Mouse (Mus musculus): ENCODE results near the gene 1190005I06Rik. TPM values are rescaled to one million over a fixed set of nuclear protein-coding genes. Genes with fewer than 3 reads are reported as not detected.

Gene 1190005I06Rik
- polyA plus RNA-seq, 1 experiment: 1.6 TPM

DNA sequence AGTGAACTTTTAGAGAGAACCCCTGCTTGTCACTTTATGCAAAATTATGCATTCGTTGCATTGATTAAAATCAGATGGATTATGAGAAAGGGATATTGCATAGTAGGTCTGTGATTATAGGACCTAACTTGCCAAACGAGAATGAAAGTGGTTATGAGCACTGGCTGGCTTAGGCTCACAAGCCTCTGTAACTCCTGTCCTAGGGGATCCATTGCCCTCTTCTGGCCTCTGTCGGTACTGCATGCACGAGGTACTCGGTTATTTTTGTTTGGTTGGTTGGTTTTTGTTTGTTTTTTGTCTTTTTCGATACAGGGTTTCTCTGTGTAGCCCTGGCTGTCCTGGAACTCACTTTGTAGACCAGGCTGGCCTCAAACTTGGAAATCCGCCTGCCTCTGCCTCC is 39.5 kb downstream of the 1190005I06Rik start:
- Histone ChIP-seq H3K27me3 (ENCODE audit: control insufficient read depth, insufficient read depth, low read length) (no peaks in the 10 kb centered on the region), H3K4me3 (ENCODE audit: low read depth, low read length) (no peak overlapping the region), H3K27ac (ENCODE audit: insufficient read depth, low read depth, low read length) (no peak overlapping the region), H3K4me1 (ENCODE audit: control insufficient read depth, insufficient read depth, insufficient read length, low read length) (no peaks in the 10 kb centered on the region), H3K36me3 (ENCODE audit: control insufficient read depth, insufficient read depth, low read length) (no peaks in the 10 kb centered on the region)
- WGBS: 11% methylated on average over 7 of the region's 7 CpGs
- TF ChIP-seq POLR2A (IDR thresholded peaks at IDR 0.05; ENCODE audit: low read depth, low read length) (no peak), CTCF (IDR thresholded peaks at IDR 0.05; ENCODE audit: extremely low read depth, insufficient read length, insufficient replicate concordance, low read depth, low read length) (peak; percentile 69; the same call in 1 of the 2 replicates)

GRCm38 (mm10) chr8:120607460-120607859 is 40.0 kb downstream of the 1190005I06Rik start:
- no peak for TF ChIP-seq CTCF (IDR thresholded peaks at IDR 0.05; ENCODE audit: extremely low read depth, insufficient read length, insufficient replicate concordance, low read depth, low read length)
- TF ChIP-seq POLR2A (IDR thresholded peaks at IDR 0.05; ENCODE audit: low read depth, low read length): no peak
- Histone ChIP-seq H3K36me3 (ENCODE audit: control insufficient read depth, insufficient read depth, low read length) (no peaks in the 10 kb centered on the region), H3K4me1 (ENCODE audit: control insufficient read depth, insufficient read depth, insufficient read length, low read length) (no peaks in the 10 kb centered on the region), H3K27ac (ENCODE audit: insufficient read depth, low read depth, low read length) (no peak overlapping the region), H3K4me3 (ENCODE audit: low read depth, low read length) (no peak overlapping the region), H3K27me3 (ENCODE audit: control insufficient read depth, insufficient read depth, low read length) (no peaks in the 10 kb centered on the region)
- 73% methylated on average over 9 of the region's 9 CpGs for WGBS

DNA sequence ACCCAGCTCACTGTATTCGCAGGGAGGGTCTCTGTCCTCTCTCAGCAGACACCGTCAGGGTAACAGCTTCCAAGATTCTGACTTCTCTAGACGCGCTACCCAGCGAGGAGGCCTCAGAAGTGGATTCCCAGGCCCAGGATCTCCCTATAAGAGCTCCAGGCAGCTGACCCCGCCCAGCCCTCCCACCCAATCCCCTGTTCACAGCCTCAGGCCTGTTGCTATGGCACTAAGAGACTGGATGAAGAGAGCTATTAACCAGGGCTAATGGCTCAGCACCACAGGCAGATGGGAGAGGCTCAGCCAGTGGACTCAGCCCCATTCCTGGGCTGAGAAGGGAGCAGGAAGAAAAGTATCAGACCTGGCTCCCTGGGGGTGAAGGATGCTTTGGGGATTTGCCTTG is 44.8 kb downstream of the 1190005I06Rik start:
- no peaks in the 10 kb centered on the region for H3K36me3 ChIP-seq (ENCODE audit: control insufficient read depth, insufficient read depth, low read length)
- no peaks in the 10 kb centered on the region for H3K27me3 ChIP-seq (ENCODE audit: control insufficient read depth, insufficient read depth, low read length)
- WGBS: 82% methylated on average over 6 of the region's 6 CpGs
- no peak overlapping the region for H3K4me3 ChIP-seq (ENCODE audit: low read depth, low read length)
- H3K27ac ChIP-seq (ENCODE audit: insufficient read depth, low read depth, low read length): no peak overlapping the region
- no peaks in the 10 kb centered on the region for H3K4me1 ChIP-seq (ENCODE audit: control insufficient read depth, insufficient read depth, insufficient read length, low read length)
- TF ChIP-seq CTCF (IDR thresholded peaks at IDR 0.05; ENCODE audit: extremely low read depth, insufficient read length, insufficient replicate concordance, low read depth, low read length) (no peak), POLR2A (IDR thresholded peaks at IDR 0.05; ENCODE audit: low read depth, low read length) (no peak)

- no peak overlapping the region for H3K4me3 ChIP-seq (ENCODE audit: low read depth, low read length)
- no peak overlapping the region for H3K27ac ChIP-seq (ENCODE audit: insufficient read depth, low read depth, low read length)
- H3K4me1 ChIP-seq (ENCODE audit: control insufficient read depth, insufficient read depth, insufficient read length, low read length): no peaks in the 10 kb centered on the region
- 23% methylated on average over 7 of the region's 7 CpGs for WGBS
- no peaks in the 10 kb centered on the region for H3K27me3 ChIP-seq (ENCODE audit: control insufficient read depth, insufficient read depth, low read length)
- no peaks in the 10 kb centered on the region for H3K36me3 ChIP-seq (ENCODE audit: control insufficient read depth, insufficient read depth, low read length)
- TF ChIP-seq CTCF (IDR thresholded peaks at IDR 0.05; ENCODE audit: extremely low read depth, insufficient read length, insufficient replicate concordance, low read depth, low read length): peak; percentile 88
- TF ChIP-seq POLR2A (IDR thresholded peaks at IDR 0.05; ENCODE audit: low read depth, low read length): no peak
These were observed 47.9 kb downstream of the 1190005I06Rik start for GRCm38 (mm10) chr8:120599504-120599903.

DNA sequence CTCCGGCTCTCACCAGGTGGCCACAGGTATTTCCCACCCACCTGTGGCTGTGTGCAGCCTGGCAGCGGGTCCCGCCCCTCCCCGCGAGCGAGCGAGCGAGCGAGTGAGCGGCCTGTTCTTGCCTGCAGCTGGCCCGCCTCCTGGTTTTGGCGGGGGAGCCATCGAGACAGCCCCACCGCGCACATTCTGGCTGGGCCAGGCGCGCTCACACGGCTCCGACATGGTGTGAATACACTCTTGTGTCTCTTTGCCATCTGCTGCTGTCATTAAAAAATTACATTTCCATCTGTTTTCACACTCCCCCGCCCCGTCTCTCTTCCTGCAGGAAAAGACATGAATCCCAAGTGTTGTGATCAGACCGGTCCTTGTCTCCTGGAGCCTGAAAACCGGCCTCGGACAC is 48.9 kb downstream of the 1190005I06Rik start:
- no peaks in the 10 kb centered on the region for H3K36me3 ChIP-seq (ENCODE audit: control insufficient read depth, insufficient read depth, low read length)
- no peak overlapping the region for H3K4me3 ChIP-seq (ENCODE audit: low read depth, low read length)
- no peak overlapping the region for H3K27ac ChIP-seq (ENCODE audit: insufficient read depth, low read depth, low read length)
- TF ChIP-seq POLR2A (IDR thresholded peaks at IDR 0.05; ENCODE audit: low read depth, low read length) (no peak), CTCF (IDR thresholded peaks at IDR 0.05; ENCODE audit: extremely low read depth, insufficient read length, insufficient replicate concordance, low read depth, low read length) (no peak)
- no peaks in the 10 kb centered on the region for H3K4me1 ChIP-seq (ENCODE audit: control insufficient read depth, insufficient read depth, insufficient read length, low read length)
- H3K27me3 ChIP-seq (ENCODE audit: control insufficient read depth, insufficient read depth, low read length): no peaks in the 10 kb centered on the region
- 50% methylated on average over 24 of the region's 24 CpGs for WGBS

DNA sequence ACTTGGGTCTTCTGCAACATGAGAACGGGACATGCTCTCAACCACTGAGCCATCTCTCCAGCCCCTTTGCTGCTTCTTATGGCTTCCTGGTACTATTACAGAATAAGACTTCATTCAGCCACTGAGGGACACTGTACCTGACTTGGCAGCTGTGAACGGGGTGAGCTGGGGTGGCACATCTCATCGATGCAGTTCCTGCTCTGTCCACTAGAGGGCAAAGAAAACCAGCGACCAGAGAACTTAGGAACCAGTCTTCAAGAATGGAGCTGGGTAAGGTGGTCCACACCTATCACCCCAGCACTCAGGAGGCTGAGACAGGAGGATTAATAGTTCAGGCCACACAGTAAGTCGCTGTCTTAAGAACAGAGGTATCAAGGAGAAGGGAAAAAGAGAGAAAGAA is 51.5 kb downstream of the 1190005I06Rik start:
- 8% methylated on average over 5 of the region's 5 CpGs for WGBS

DNA sequence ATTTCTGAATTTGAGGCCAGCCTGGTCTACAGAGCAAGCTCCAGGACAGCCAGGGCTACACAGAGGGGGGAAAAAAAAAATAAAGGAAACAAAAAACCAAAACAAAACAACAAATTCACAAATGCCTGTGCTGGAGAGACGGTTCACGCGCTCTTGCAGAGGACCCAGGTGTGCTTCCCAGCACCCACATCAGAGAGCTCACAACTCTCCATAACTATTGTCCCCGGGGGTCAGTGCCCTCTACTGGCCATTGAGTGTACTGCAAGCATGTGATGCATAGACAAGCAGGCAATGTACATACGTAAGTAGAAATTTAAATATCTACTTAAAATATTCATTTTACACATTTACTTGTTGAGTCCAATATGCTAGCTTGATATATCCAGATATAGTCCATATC is 52.9 kb downstream of the 1190005I06Rik start:
- Histone ChIP-seq H3K27ac (ENCODE audit: insufficient read depth, low read depth, low read length) (no peak overlapping the region), H3K4me1 (ENCODE audit: control insufficient read depth, insufficient read depth, insufficient read length, low read length) (no peaks in the 10 kb centered on the region), H3K4me3 (ENCODE audit: low read depth, low read length) (no peak overlapping the region), H3K27me3 (ENCODE audit: control insufficient read depth, insufficient read depth, low read length) (no peaks in the 10 kb centered on the region), H3K36me3 (ENCODE audit: control insufficient read depth, insufficient read depth, low read length) (no peaks in the 10 kb centered on the region)
- WGBS: 90% methylated on average over 5 of the region's 5 CpGs
- peak; percentile 55; the same call in 1 of the 2 replicates for TF ChIP-seq CTCF (IDR thresholded peaks at IDR 0.05; ENCODE audit: extremely low read depth, insufficient read length, insufficient replicate concordance, low read depth, low read length)
- TF ChIP-seq POLR2A (IDR thresholded peaks at IDR 0.05; ENCODE audit: low read depth, low read length): no peak

More for the DNA sequence above, 51.5 kb downstream of the 1190005I06Rik start:
- no peaks in the 10 kb centered on the region for H3K4me1 ChIP-seq (ENCODE audit: control insufficient read depth, insufficient read depth, insufficient read length, low read length)
- H3K36me3 ChIP-seq (ENCODE audit: control insufficient read depth, insufficient read depth, low read length): no peaks in the 10 kb centered on the region
- H3K27ac ChIP-seq (ENCODE audit: insufficient read depth, low read depth, low read length): no peak overlapping the region
- no peaks in the 10 kb centered on the region for H3K27me3 ChIP-seq (ENCODE audit: control insufficient read depth, insufficient read depth, low read length)
- TF ChIP-seq CTCF (IDR thresholded peaks at IDR 0.05; ENCODE audit: extremely low read depth, insufficient read length, insufficient replicate concordance, low read depth, low read length): peak; percentile 74; the same call in 1 of the 2 replicates
- TF ChIP-seq POLR2A (IDR thresholded peaks at IDR 0.05; ENCODE audit: low read depth, low read length): no peak
- no peak overlapping the region for H3K4me3 ChIP-seq (ENCODE audit: low read depth, low read length)

Measured in small intestine, adult 2 months (tissue).